Mouse (Mus musculus): ENCODE results near the gene Ttc37. TPM values are rescaled to one million over a fixed set of nuclear protein-coding genes. Genes with fewer than 3 reads are reported as not detected.

Gene Ttc37
- total and polyA plus RNA-seq, 2 experiments from 2014 or later = 6.2 to 11.3 TPM

- no peaks in the 10 kb centered on the region for H3K9me3 ChIP-seq (ENCODE audit: low read length)
- H3K27ac ChIP-seq = no peak overlapping the region
- ATAC-seq (no peak), DNase-seq (ENCODE audit: low spot score) (no peak)
- 92% methylated on average over 3 of the region's 3 CpGs for WGBS
- no peak overlapping the region for H3K4me2 ChIP-seq (ENCODE audit: low read depth, low read length)
- no peaks in the 10 kb centered on the region for H3K27me3 ChIP-seq (ENCODE audit: insufficient read depth, low read length)
- no peaks in the 10 kb centered on the region for H3K4me1 ChIP-seq (ENCODE audit: insufficient read depth, low read length)
- no peak overlapping the region for H3K9ac ChIP-seq (replicated peaks; ENCODE audit: low read length)
- no peak overlapping the region for H3K4me3 ChIP-seq (ENCODE audit: low read length)
- H3K36me3 ChIP-seq (ENCODE audit: insufficient read depth, low read length) = peaks cover 21% of the 10 kb centered on the region
- TF ChIP-seq CTCF (IDR thresholded peaks at IDR 0.05; ENCODE audit: low read depth) = no peak
These were observed 58.6 kb downstream of the Ttc37 start for GRCm38 (mm10) chr13:76157099-76157498.

GRCm38 (mm10) chr13:76157508-76157907, 59.0 kb downstream of the Ttc37 start:
- Histone ChIP-seq H3K27me3 (ENCODE audit: insufficient read depth, low read length) (no peaks in the 10 kb centered on the region), H3K4me3 (ENCODE audit: low read length) (no peak overlapping the region), H3K9me3 (ENCODE audit: low read length) (no peaks in the 10 kb centered on the region), H3K4me1 (ENCODE audit: insufficient read depth, low read length) (no peaks in the 10 kb centered on the region), H3K9ac (replicated peaks; ENCODE audit: low read length) (no peak overlapping the region), H3K4me2 (ENCODE audit: low read depth, low read length) (no peak overlapping the region), H3K36me3 (ENCODE audit: insufficient read depth, low read length) (peaks cover 23% of the 10 kb centered on the region), H3K27ac (no peak overlapping the region)
- WGBS = 88% methylated on average over 1 of the region's 1 CpGs
- no peak for TF ChIP-seq CTCF (IDR thresholded peaks at IDR 0.05; ENCODE audit: low read depth)
- ATAC-seq = no peak
- no peak for DNase-seq (ENCODE audit: low spot score)

GRCm38 (mm10) chr13:76160587-76160986, 62.1 kb downstream of the Ttc37 start:
- ATAC-seq = no peak
- Histone ChIP-seq H3K4me2 (ENCODE audit: low read depth, low read length) (no peak overlapping the region), H3K27ac (no peak overlapping the region), H3K36me3 (ENCODE audit: insufficient read depth, low read length) (peaks cover 24% of the 10 kb centered on the region), H3K27me3 (ENCODE audit: insufficient read depth, low read length) (no peaks in the 10 kb centered on the region), H3K9ac (replicated peaks; ENCODE audit: low read length) (no peak overlapping the region), H3K4me1 (ENCODE audit: insufficient read depth, low read length) (no peaks in the 10 kb centered on the region), H3K9me3 (ENCODE audit: low read length) (no peaks in the 10 kb centered on the region), H3K4me3 (ENCODE audit: low read length) (no peak overlapping the region)
- 94% methylated on average over 2 of the region's 2 CpGs for WGBS
- no peak for TF ChIP-seq CTCF (IDR thresholded peaks at IDR 0.05; ENCODE audit: low read depth)
- DNase-seq (ENCODE audit: low spot score) = no peak

GRCm38 (mm10) chr13:76174297-76174696, 75.8 kb downstream of the Ttc37 start:
- Histone ChIP-seq H3K9me3 (ENCODE audit: low read length) (no peaks in the 10 kb centered on the region), H3K36me3 (ENCODE audit: insufficient read depth, low read length) (peaks cover 27% of the 10 kb centered on the region; the same call in 1 of the 2 replicates), H3K4me2 (ENCODE audit: low read depth, low read length) (no peak overlapping the region), H3K9ac (replicated peaks; ENCODE audit: low read length) (no peak overlapping the region), H3K4me3 (ENCODE audit: low read length) (no peak overlapping the region), H3K27ac (no peak overlapping the region), H3K27me3 (ENCODE audit: insufficient read depth, low read length) (no peaks in the 10 kb centered on the region), H3K4me1 (ENCODE audit: insufficient read depth, low read length) (no peaks in the 10 kb centered on the region)
- DNase-seq (ENCODE audit: low spot score) (no peak), ATAC-seq (no peak)
- TF ChIP-seq CTCF (IDR thresholded peaks at IDR 0.05; ENCODE audit: low read depth) = no peak

GRCm38 (mm10) chr13:76178700-76179099, 80.2 kb downstream of the Ttc37 start:
- Histone ChIP-seq H3K9ac (replicated peaks; ENCODE audit: low read length) (no peak overlapping the region), H3K27me3 (ENCODE audit: insufficient read depth, low read length) (no peaks in the 10 kb centered on the region), H3K27ac (no peak overlapping the region), H3K36me3 (ENCODE audit: insufficient read depth, low read length) (peaks cover 20% of the 10 kb centered on the region; the same call in 1 of the 2 replicates), H3K4me2 (ENCODE audit: low read depth, low read length) (no peak overlapping the region), H3K4me1 (ENCODE audit: insufficient read depth, low read length) (no peaks in the 10 kb centered on the region), H3K9me3 (ENCODE audit: low read length) (no peaks in the 10 kb centered on the region), H3K4me3 (ENCODE audit: low read length) (no peak overlapping the region)
- 86% methylated on average over 5 of the region's 5 CpGs for WGBS
- no peak for TF ChIP-seq CTCF (IDR thresholded peaks at IDR 0.05; ENCODE audit: low read depth)
- DNase-seq (ENCODE audit: low spot score) (no peak), ATAC-seq (no peak)

GRCm38 (mm10) chr13:76187651-76188050, 89.1 kb downstream of the Ttc37 start:
- no peak for ATAC-seq
- TF ChIP-seq CTCF (IDR thresholded peaks at IDR 0.05; ENCODE audit: low read depth) = no peak
- Histone ChIP-seq H3K36me3 (ENCODE audit: insufficient read depth, low read length) (peaks cover 12% of the 10 kb centered on the region; the same call in 1 of the 2 replicates), H3K27ac (no peak overlapping the region), H3K27me3 (ENCODE audit: insufficient read depth, low read length) (no peaks in the 10 kb centered on the region), H3K9ac (replicated peaks; ENCODE audit: low read length) (no peak overlapping the region), H3K4me2 (ENCODE audit: low read depth, low read length) (no peak overlapping the region), H3K4me3 (ENCODE audit: low read length) (no peak overlapping the region), H3K9me3 (ENCODE audit: low read length) (no peaks in the 10 kb centered on the region), H3K4me1 (ENCODE audit: insufficient read depth, low read length) (no peaks in the 10 kb centered on the region)
- WGBS = 93% methylated on average over 5 of the region's 5 CpGs
- no peak for DNase-seq (ENCODE audit: low spot score)

- H3K9me3 ChIP-seq (ENCODE audit: low read length) = no peaks in the 10 kb centered on the region
- H3K4me2 ChIP-seq (ENCODE audit: low read depth, low read length) = no peak overlapping the region
- TF ChIP-seq CTCF (IDR thresholded peaks at IDR 0.05; ENCODE audit: low read depth) = no peak
- ATAC-seq (peak; percentile 69), DNase-seq (ENCODE audit: low spot score) (no peak)
- no peak overlapping the region for H3K9ac ChIP-seq (replicated peaks; ENCODE audit: low read length)
- no peaks in the 10 kb centered on the region for H3K27me3 ChIP-seq (ENCODE audit: insufficient read depth, low read length)
- 65% methylated on average over 3 of the region's 3 CpGs for WGBS
- H3K27ac ChIP-seq = no peak overlapping the region
- no peaks in the 10 kb centered on the region for H3K4me1 ChIP-seq (ENCODE audit: insufficient read depth, low read length)
- H3K36me3 ChIP-seq (ENCODE audit: insufficient read depth, low read length) = peaks cover 12% of the 10 kb centered on the region; the same call in 1 of the 2 replicates
- no peak overlapping the region for H3K4me3 ChIP-seq (ENCODE audit: low read length)
These were observed 90.7 kb downstream of the Ttc37 start for GRCm38 (mm10) chr13:76189190-76189589.

Data from hindbrain, postnatal 0 days (tissue).